Mouse (Mus musculus): ENCODE results near the gene Ccdc73. TPM values are rescaled to one million over a fixed set of nuclear protein-coding genes. Genes with fewer than 3 reads are reported as not detected.
A peak's percentile ranks its signal among the peaks of the same experiment; 100 is the strongest.

The Ccdc73 gene
- total and polyA plus RNA-seq, 3 experiments: 2.2 to 5.1 (median 2.2) TPM

GRCm38 (mm10) chr2:104985796-104986195, 118.2 kb downstream of the Ccdc73 start:
- DNase-seq (ENCODE audit: extremely low read depth): peak; percentile 60
- Histone ChIP-seq H3K27me3 (replicated peaks) (no peaks in the 10 kb centered on the region), H3K36me3 (replicated peaks in 1 of 2; ENCODE audit: control insufficient read depth in 1 of 2, insufficient read depth in 1 of 2, low read length in 1 of 2) (no peaks in the 10 kb centered on the region), H3K9ac (ENCODE audit: insufficient read depth, low read depth) (no peak overlapping the region), H3K4me3 (replicated peaks in 1 of 3; ENCODE audit: low read depth in 2 of 3, low read length in 2 of 3, poor library complexity in 1 of 3) (no peak overlapping the region), H3K27ac (ENCODE audit: insufficient read depth, low read depth) (no peak overlapping the region), H3K79me2 (replicated peaks; ENCODE audit: control insufficient read depth, extremely low read depth, insufficient read depth, poor library complexity, severe bottlenecking) (no peaks in the 10 kb centered on the region), H3K4me2 (ENCODE audit: insufficient read depth, low read depth, poor library complexity, severe bottlenecking) (peak overlapping the region; percentile 61), H3K9me3 (replicated peaks; ENCODE audit: low read length) (no peaks in the 10 kb centered on the region), H3K4me1 (ENCODE audit: control insufficient read depth in 1 of 2, insufficient read depth in 2 of 2) (peaks cover 8 to 33% of the 10 kb centered on the region in 2 experiments; a peak in 3 of 4 replicates)
- in situ Hi-C loops (cut with MboI; ENCODE audit: low pct_ligation_motif_present, low pct_unique_long_range_greater_than_20kb, low sequenced_read_pairs): no loop called here
- TF ChIP-seq ETS1 (conservative IDR thresholded peaks at IDR 0.05; ENCODE audit: low read depth, low read length): peak; percentile 46
- TF ChIP-seq CHD2 (IDR thresholded peaks at IDR 0.05; ENCODE audit: low read length): no peak
- TF ChIP-seq UBTF (IDR thresholded peaks at IDR 0.05; ENCODE audit: low read depth, low read length): no peak
- dilution Hi-C loops (cut with MboI; ENCODE audit: extremely low pct_ligation_motif_present, extremely low pct_unique_long_range_greater_than_20kb, low sequenced_read_pairs): no loop called here

- no peak overlapping the region for H3K9ac ChIP-seq (ENCODE audit: insufficient read depth, low read depth)
- H3K4me3 ChIP-seq (replicated peaks in 1 of 3; ENCODE audit: low read depth in 2 of 3, low read length in 2 of 3, poor library complexity in 1 of 3): no peak overlapping the region
- H3K79me2 ChIP-seq (replicated peaks; ENCODE audit: control insufficient read depth, extremely low read depth, insufficient read depth, poor library complexity, severe bottlenecking): no peaks in the 10 kb centered on the region
- no peak overlapping the region for H3K4me2 ChIP-seq (ENCODE audit: insufficient read depth, low read depth, poor library complexity, severe bottlenecking)
- peaks cover 8 to 33% of the 10 kb centered on the region in 2 experiments; a peak in 3 of 4 replicates for H3K4me1 ChIP-seq (ENCODE audit: control insufficient read depth in 1 of 2, insufficient read depth in 2 of 2)
- TF ChIP-seq TBP (conservative IDR thresholded peaks at IDR 0.05; ENCODE audit: low read depth, low read length) (no peak), CHD2 (IDR thresholded peaks at IDR 0.05; ENCODE audit: low read length) (no peak), BHLHE40 (IDR thresholded peaks at IDR 0.05; ENCODE audit: low read depth, low read length) (peak; percentile 62), MAZ (IDR thresholded peaks at IDR 0.05; ENCODE audit: low read depth, low read length) (no peak), JUN (IDR thresholded peaks at IDR 0.05; ENCODE audit: insufficient read depth, low read depth, low read length) (no peak), ZMIZ1 (IDR thresholded peaks at IDR 0.05; ENCODE audit: low read depth, low read length) (no peak), IRF4 (IDR thresholded peaks at IDR 0.05; ENCODE audit: low read depth, low read length) (no peak), CHD1 (IDR thresholded peaks at IDR 0.05; ENCODE audit: low read depth, low read length) (no peak)
- in situ Hi-C loops (cut with MboI; ENCODE audit: low pct_ligation_motif_present, low pct_unique_long_range_greater_than_20kb, low sequenced_read_pairs): no loop called here
- peaks cover 3 to 6% of the 10 kb centered on the region in 2 experiments for H3K36me3 ChIP-seq (replicated peaks in 1 of 2; ENCODE audit: control insufficient read depth in 1 of 2, insufficient read depth in 1 of 2, low read length in 1 of 2)
- no peaks in the 10 kb centered on the region for H3K9me3 ChIP-seq (replicated peaks; ENCODE audit: low read length)
- DNase-seq (ENCODE audit: extremely low read depth): peak; percentile 59
- no peak overlapping the region for H3K27ac ChIP-seq (ENCODE audit: insufficient read depth, low read depth)
- dilution Hi-C loops (cut with MboI; ENCODE audit: extremely low pct_ligation_motif_present, extremely low pct_unique_long_range_greater_than_20kb, low sequenced_read_pairs): no loop called here
- no peaks in the 10 kb centered on the region for H3K27me3 ChIP-seq (replicated peaks)
These were observed 121.4 kb downstream of the Ccdc73 start for GRCm38 (mm10) chr2:104988974-104989373.

GRCm38 (mm10) chr2:104994436-104994835, 126.8 kb downstream of the Ccdc73 start:
- Histone ChIP-seq H3K36me3 (replicated peaks in 1 of 2; ENCODE audit: control insufficient read depth in 1 of 2, insufficient read depth in 1 of 2, low read length in 1 of 2) (peaks cover 15 to 45% of the 10 kb centered on the region in 2 experiments), H3K4me3 (replicated peaks in 1 of 3; ENCODE audit: low read depth in 2 of 3, low read length in 2 of 3, poor library complexity in 1 of 3) (no peak overlapping the region), H3K4me2 (ENCODE audit: insufficient read depth, low read depth, poor library complexity, severe bottlenecking) (no peak overlapping the region), H3K27ac (ENCODE audit: insufficient read depth, low read depth) (no peak overlapping the region), H3K4me1 (ENCODE audit: control insufficient read depth in 1 of 2, insufficient read depth in 2 of 2) (peaks cover 1 to 7% of the 10 kb centered on the region in 2 experiments; a peak in 3 of 4 replicates), H3K9me3 (replicated peaks; ENCODE audit: low read length) (no peaks in the 10 kb centered on the region), H3K79me2 (replicated peaks; ENCODE audit: control insufficient read depth, extremely low read depth, insufficient read depth, poor library complexity, severe bottlenecking) (no peaks in the 10 kb centered on the region), H3K27me3 (replicated peaks) (no peaks in the 10 kb centered on the region), H3K9ac (ENCODE audit: insufficient read depth, low read depth) (no peak overlapping the region)
- dilution Hi-C loops (cut with MboI; ENCODE audit: extremely low pct_ligation_motif_present, extremely low pct_unique_long_range_greater_than_20kb, low sequenced_read_pairs): no loop called here
- TF ChIP-seq TBP (conservative IDR thresholded peaks at IDR 0.05; ENCODE audit: low read depth, low read length) (no peak), CTCF (conservative IDR thresholded peaks at IDR 0.05 in 1 of 2, IDR thresholded peaks at IDR 0.05 in 1 of 2; ENCODE audit: low read depth in 2 of 2, low read length in 2 of 2) (no peak), ZKSCAN1 (IDR thresholded peaks at IDR 0.05; ENCODE audit: borderline replicate concordance, low read depth, low read length) (no peak), MAFK (IDR thresholded peaks at IDR 0.05; ENCODE audit: insufficient replicate concordance, low read length) (no peak), USF2 (conservative IDR thresholded peaks at IDR 0.05; ENCODE audit: low read depth, low read length) (no peak), USF1 (IDR thresholded peaks at IDR 0.05; ENCODE audit: low read depth, low read length) (no peak), NRF1 (IDR thresholded peaks at IDR 0.05; ENCODE audit: low read depth, low read length) (no peak), RCOR1 (conservative IDR thresholded peaks at IDR 0.05; ENCODE audit: low read depth, low read length) (no peak), MEF2A (IDR thresholded peaks at IDR 0.05; ENCODE audit: borderline replicate concordance, low read depth, low read length) (no peak), TCF12 (IDR thresholded peaks at IDR 0.05; ENCODE audit: low read depth, low read length) (no peak), UBTF (IDR thresholded peaks at IDR 0.05; ENCODE audit: low read depth, low read length) (no peak), CHD1 (IDR thresholded peaks at IDR 0.05; ENCODE audit: low read depth, low read length) (no peak), MXI1 (IDR thresholded peaks at IDR 0.05; ENCODE audit: low read depth, low read length) (no peak), CHD2 (IDR thresholded peaks at IDR 0.05; ENCODE audit: low read length) (no peak), GABPA (IDR thresholded peaks at IDR 0.05; ENCODE audit: insufficient replicate concordance, low read depth, low read length) (no peak), NELFE (IDR thresholded peaks at IDR 0.05; ENCODE audit: low read depth, low read length) (no peak), ZNF384 (IDR thresholded peaks at IDR 0.05; ENCODE audit: low read depth, low read length) (no peak), SMC3 (IDR thresholded peaks at IDR 0.05; ENCODE audit: low read depth, low read length) (no peak), E2F4 (IDR thresholded peaks at IDR 0.05; ENCODE audit: insufficient replicate concordance, low read depth, low read length) (no peak)
- no peak for DNase-seq (ENCODE audit: extremely low read depth)
- in situ Hi-C loops (cut with MboI; ENCODE audit: low pct_ligation_motif_present, low pct_unique_long_range_greater_than_20kb, low sequenced_read_pairs): no loop called here

Data from CH12.LX (cell line).